8 mouse cellular contexts compared by ENCODE assay signal in the genomic region with DNA sequence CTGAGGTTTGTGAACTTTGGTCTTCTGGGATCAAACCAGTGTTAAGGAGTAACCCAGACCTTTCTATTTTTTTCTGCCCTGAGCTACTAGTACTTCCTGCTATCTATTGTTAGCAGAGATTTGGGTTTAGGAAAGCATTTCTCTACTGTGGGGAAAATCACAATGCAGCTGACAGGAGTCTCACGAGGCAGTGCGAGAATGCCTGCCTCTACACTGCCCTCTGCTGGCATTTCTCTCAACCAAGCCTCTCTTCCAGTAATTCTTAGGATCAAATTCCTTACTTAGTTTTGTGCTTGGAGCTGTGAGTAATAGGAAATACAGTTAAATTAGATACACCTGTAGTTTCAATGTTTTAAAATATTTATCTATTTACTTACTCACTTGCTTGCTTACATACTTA.
DNase-seq lines count a peak whose midpoint lies in the region; ATAC-seq and TF ChIP-seq lines count a peak whose summit lies in the region.

No protein-coding gene starts in this region.

- H3K4me1 ChIP-seq in thymus, adult 2 months (replicated peaks; ENCODE audit: control insufficient read depth, insufficient read depth, low read length) = no peaks in the 10 kb centered on the region
- no peaks in the 10 kb centered on the region for H3K4me1 ChIP-seq in forebrain, embryonic 15.5 days
- no peaks in the 10 kb centered on the region for H3K4me1 ChIP-seq in midbrain, embryonic 14.5 days (ENCODE audit: control insufficient read depth, insufficient read depth, low read length)

- no peaks in the 10 kb centered on the region for H3K9me3 ChIP-seq in forebrain, embryonic 15.5 days
- no peaks in the 10 kb centered on the region for H3K9me3 ChIP-seq in midbrain, embryonic 14.5 days (ENCODE audit: control insufficient read depth, low read length)

- H3K27ac ChIP-seq in thymus, adult 2 months (ENCODE audit: control insufficient read depth, insufficient read depth, low read length) = no peak overlapping the region
- no peak overlapping the region for H3K27ac ChIP-seq in forebrain, embryonic 15.5 days (replicated peaks)
- H3K27ac ChIP-seq in midbrain, embryonic 14.5 days (replicated peaks; ENCODE audit: low read depth, low read length) = no peak overlapping the region

- no peak for TF ChIP-seq POLR2A in thymus, adult 2 months (IDR thresholded peaks at IDR 0.05; ENCODE audit: control insufficient read depth, extremely low read depth, insufficient read depth, low read length, poor library complexity)

- peak; percentile 56; the same call in 1 of the 2 replicates for ATAC-seq in cerebellum, adult (ENCODE audit: insufficient number of reproducible peaks, low FRiP score, low TSS enrichment)
- peak; percentile 78 for ATAC-seq in forebrain, embryonic 15.5 days (replicated peaks)
- peak; percentile 37; the same call in 1 of the 2 replicates for ATAC-seq in midbrain, embryonic 14.5 days (ENCODE audit: low FRiP score, low TSS enrichment)

- 10% methylated on average over 2 of the region's 2 CpGs for WGBS in thymus, adult 2 months
- WGBS in forebrain, embryonic 15.5 days = 0% methylated on average over 2 of the region's 2 CpGs
- WGBS in midbrain, embryonic 14.5 days = 4% methylated on average over 2 of the region's 2 CpGs

- no peaks in the 10 kb centered on the region for H3K36me3 ChIP-seq in thymus, adult 2 months (ENCODE audit: control insufficient read depth, insufficient read depth, low read length)
- no peaks in the 10 kb centered on the region for H3K36me3 ChIP-seq in forebrain, embryonic 15.5 days
- H3K36me3 ChIP-seq in midbrain, embryonic 14.5 days (ENCODE audit: control insufficient read depth, insufficient read depth, low read length) = no peaks in the 10 kb centered on the region

- H3K27me3 ChIP-seq in thymus, adult 2 months (ENCODE audit: control insufficient read depth, insufficient read depth, low read length) = no peaks in the 10 kb centered on the region
- H3K27me3 ChIP-seq in forebrain, embryonic 15.5 days = no peaks in the 10 kb centered on the region
- no peaks in the 10 kb centered on the region for H3K27me3 ChIP-seq in midbrain, embryonic 14.5 days (ENCODE audit: control insufficient read depth, insufficient read depth, low read length)

- peak; percentile 16 for DNase-seq in thymus, adult 2 months
- DNase-seq in thymus, adult 18-20 months = no peak
- DNase-seq in hindlimb bud, embryonic 11.5 days (ENCODE audit: extremely low spot score, low read depth, low spot score) = peak; percentile 60
- DNase-seq in left cerebral cortex, adult 8-10 months (ENCODE audit: low spot score in 2 of 2) = peak; percentile 7 to 29
- peak; percentile 90 for DNase-seq in midbrain, embryonic 14.5 days
- DNase-seq in thymus, postnatal 0 days (ENCODE audit: low spot score) = peak; percentile 26

- H3K4me3 ChIP-seq in thymus, adult 2 months (ENCODE audit: control insufficient read depth, insufficient read depth, low read length) = no peak overlapping the region
- H3K4me3 ChIP-seq in forebrain, embryonic 15.5 days = no peak overlapping the region
- H3K4me3 ChIP-seq in midbrain, embryonic 14.5 days (replicated peaks; ENCODE audit: low read depth, low read length) = no peak overlapping the region

- TF ChIP-seq CTCF in thymus, adult 2 months (IDR thresholded peaks at IDR 0.05; ENCODE audit: borderline replicate concordance, control insufficient read depth, extremely low read depth, insufficient read depth, low read length, poor library complexity) = no peak

- H3K9ac ChIP-seq in forebrain, embryonic 15.5 days (replicated peaks) = no peak overlapping the region
- no peak overlapping the region for H3K9ac ChIP-seq in midbrain, embryonic 14.5 days (replicated peaks; ENCODE audit: low read length)

- H3K4me2 ChIP-seq in forebrain, embryonic 15.5 days (replicated peaks) = no peak overlapping the region
- no peak overlapping the region for H3K4me2 ChIP-seq in midbrain, embryonic 14.5 days (ENCODE audit: low read length)

Comparison
In these comparisons a context has a peak if more than half of its experiments do, and no peak if none do; other contexts are left out.
1. DNase-seq: peak in thymus, adult 2 months (single experiment), hindlimb bud, embryonic 11.5 days (single experiment), left cerebral cortex, adult 8-10 months (2 of 2), midbrain, embryonic 14.5 days (single experiment) and thymus, postnatal 0 days (single experiment); none in thymus, adult 18-20 months (0 of 2).
2. Peak in every context shown above with its lines, with median percentiles within 50 percentile points of each other: ATAC-seq.